Mouse (Mus musculus) retina, embryonic 14.5 days (tissue): ENCODE data around the gene D630036H23Rik.
"Not testable (repeated sequence)": the region's sequence is repeated elsewhere in the genome, so short reads cannot be mapped to it uniquely, and the experiment has no call there.

Source experiments
- DNase-seq: peaks from one replicate; pipeline ENCODE4 v3.0.0-alpha.2; 2015; ENCODE audit warnings: low spot score

The D630036H23Rik gene

GRCm38 (mm10) chr12:36381441-36382340 lies at the start of gene D630036H23Rik, which contains the start of gene Ispd:
D630036H23Rik (minus strand) TSS chr12:36382181.
Ispd (plus strand) TSS chr12:36381450.
- peak; percentile 88 for DNase-seq

GRCm38 (mm10) chr12:36426163-36427045 lies 44.4 kb upstream of the D630036H23Rik start:
- DNase-seq: no peak

GRCm38 (mm10) chr12:36425258-36425657 lies 43.3 kb upstream of the D630036H23Rik start:
- no peak for DNase-seq

DNA sequence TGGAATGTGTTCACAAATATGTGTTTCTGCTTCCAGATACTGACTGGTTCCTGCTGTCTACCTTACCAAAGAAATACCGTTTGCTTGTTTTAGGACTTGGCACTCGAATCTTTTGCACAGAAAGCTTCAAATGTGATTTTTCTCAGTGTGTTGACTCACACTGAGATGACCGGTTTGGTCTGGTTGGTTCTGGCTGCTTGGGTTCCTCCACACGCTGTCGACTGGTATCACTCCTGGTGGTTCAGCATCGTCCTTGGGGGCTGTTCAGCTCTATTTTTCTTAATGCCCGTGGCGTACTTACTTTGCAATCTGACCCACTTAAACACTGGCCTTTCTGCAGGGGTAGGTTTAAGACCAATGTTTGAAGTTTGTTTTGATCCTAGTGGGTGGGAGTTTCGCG lies 41.7 kb upstream of the D630036H23Rik start:
- DNase-seq: no peak

DNA sequence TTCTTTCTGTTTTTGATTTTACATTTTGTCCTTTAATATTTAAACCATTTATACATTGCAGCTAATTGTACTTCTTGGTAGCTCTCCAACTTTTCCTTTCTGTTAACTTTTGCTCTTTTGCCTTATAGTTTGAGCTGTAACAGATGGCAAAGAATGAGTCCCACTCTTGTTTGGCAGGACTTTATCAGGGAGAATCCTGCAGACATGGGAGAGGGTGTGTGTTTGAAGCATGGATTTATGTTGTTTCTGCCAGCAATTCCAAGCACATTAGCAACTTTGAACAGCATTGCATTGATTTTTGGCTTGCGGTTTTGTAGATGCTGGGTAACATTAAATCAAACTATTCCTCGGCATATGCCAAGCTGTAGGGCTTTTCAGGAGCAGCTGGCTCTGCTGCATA lies 13.1 kb upstream of the D630036H23Rik start:
- no peak for DNase-seq

DNA sequence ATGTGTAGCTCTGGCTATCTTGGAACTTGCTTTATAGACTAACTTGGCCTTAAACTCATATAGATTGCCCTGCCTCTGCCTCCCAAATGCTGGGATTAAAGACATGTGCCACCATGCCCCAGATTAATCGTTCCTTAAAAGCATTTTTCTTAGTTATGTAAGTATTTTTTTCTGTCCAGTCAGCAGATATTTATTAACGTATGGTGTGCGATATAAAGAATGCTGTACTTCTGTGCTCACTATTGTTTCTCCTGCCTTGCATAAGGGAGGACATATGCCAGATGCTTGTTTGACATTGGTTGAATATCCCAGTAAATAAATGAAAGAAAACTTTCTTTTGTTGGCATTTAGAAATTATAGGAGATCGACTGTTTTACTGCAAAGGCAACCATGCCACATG lies 5.0 kb upstream of the D630036H23Rik start:
- DNase-seq: no peak

- DNase-seq: no peak
Measured at GRCm38 (mm10) chr12:36385386-36385785, 3.4 kb upstream of the D630036H23Rik start.

DNA sequence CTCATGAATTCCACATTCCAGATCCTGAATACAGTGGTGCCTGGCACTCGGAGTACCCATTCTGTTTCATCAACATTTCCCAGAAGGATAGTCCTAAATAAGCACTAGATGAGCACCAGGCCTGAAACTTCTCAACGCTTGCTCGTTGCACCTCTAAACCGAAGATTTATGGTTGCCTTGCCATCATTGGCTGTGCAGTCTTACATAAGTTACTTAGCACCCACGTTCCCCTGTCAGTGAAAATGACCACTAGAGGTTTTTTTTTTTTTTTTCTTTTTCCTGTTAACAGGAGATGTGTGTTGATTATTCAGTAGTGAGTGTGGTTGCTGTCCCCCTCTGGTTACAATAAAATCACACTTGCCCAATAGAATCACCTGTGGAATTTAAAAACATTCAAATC lies 1.2 kb downstream of the D630036H23Rik start:
- DNase-seq: peak; percentile 27

DNA sequence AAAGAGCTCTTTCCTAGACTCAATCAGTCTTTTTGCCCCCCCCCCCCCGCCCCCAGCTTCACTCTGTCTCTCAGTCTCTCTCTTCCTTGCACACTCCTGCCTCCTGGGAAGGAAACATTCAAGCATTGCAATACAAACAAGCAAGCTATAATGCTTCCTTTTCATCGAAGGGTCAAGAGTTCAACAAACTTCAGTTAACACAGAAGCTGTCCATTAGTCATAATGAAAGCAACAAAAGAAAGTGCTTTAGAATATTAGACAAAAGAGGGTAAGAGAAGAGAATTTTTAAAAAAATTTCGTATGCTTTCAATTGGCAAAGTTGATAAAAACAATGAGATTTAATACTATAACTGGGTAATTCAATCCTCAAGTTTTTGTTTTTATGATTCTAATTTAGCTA lies 1.7 kb downstream of the D630036H23Rik start:
- DNase-seq: peak; percentile 25

DNA sequence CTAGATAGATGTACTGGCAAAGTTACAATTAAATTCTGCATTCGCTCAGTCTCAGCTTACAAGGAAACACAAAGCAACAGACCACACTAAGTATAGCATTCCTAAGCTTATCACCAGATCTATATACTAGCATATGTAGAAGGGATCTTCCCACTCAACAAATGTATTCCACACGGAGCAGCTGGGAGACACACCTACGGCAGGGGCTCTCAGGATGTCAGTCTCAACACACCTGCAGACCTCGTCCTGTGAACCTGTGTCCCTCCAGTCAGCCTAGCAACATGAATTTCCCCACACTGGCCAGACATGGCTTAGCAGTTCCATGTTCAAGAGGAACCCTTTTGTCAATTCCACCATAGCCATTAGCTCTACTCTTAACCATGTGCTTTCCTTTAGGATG lies 5.6 kb downstream of the D630036H23Rik start:
- DNase-seq: not testable (repeated sequence)

DNA sequence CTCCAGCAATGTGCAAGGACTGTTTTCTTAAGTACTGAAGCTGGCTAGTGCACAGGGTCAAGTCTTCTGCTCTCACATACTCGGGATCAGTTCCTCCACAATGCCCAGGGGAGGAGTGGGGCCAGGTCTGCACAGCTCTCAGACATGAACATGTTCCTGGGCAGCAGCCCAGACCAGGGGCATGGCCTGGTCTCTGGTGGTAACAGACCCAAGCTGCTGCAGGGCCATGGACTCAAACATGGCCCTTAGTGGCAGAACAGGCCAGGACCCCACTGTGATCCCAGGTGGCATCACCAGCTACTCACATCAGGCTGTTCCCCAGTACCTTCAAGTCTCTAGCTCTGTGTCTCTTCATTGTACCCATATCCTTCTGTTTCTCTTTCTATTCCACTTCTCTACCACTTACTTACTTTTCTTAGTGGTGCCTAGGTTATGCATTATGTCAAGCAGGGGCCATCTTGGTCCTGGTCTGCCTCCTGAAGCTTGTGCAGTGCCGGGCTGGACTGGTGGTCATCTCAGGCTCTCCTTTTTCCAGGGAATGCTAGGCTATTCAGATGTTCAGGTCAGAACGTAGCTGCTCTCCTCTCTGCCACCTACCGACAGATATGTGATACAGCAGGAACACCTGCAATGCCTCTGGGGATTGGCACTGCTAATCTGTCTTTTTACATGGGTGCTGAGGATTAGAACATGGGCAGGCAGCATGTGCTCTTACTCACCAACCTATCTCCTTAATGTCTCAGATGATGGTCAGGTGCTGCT lies 8.6 kb downstream of the D630036H23Rik start:
- DNase-seq: peak; percentile 9

GRCm38 (mm10) chr12:36364013-36364412 lies 18.0 kb downstream of the D630036H23Rik start:
- no peak for DNase-seq

- DNase-seq: no peak
Measured at GRCm38 (mm10) chr12:36360693-36361092, 21.3 kb downstream of the D630036H23Rik start.

DNA sequence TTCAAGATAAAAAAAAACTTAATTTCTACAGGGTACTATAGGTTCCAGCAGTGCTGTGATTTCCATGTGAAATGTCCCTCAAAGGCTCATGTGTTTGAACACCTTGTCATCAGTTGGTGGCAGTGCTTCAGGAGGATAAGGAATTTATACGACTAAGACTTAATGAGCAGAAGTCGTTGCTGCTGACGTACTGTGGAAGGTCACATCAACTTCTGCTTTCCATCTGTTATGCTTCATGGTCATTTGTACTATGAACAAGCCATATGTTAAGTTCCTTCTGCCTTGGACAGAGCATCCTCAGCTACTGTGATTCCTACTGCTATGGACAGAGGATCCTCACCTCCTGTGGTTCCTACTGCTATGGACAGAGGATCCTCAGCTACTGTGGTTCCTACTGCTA lies 21.9 kb downstream of the D630036H23Rik start:
- DNase-seq: no peak

DNA sequence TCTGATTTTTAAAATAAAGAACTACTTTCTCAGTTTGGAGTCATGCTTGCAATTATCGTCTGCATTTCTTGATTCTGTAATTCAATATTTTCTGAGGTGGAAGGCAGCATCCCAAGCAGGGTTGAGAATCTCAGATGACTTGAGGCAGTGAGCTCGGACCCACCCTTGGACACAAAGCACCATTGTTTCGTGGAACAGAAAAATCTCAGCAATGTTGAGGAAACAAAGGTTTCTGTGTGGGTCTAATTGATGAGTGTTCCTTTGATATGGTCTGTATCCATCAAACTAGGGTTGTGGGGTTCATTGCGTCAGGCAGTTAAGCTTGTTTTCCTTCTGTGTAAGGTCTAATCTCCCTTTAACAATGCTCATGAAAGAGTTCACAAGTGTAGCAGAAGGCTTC lies 37.9 kb downstream of the D630036H23Rik start:
- peak; percentile 3 for DNase-seq

DNA sequence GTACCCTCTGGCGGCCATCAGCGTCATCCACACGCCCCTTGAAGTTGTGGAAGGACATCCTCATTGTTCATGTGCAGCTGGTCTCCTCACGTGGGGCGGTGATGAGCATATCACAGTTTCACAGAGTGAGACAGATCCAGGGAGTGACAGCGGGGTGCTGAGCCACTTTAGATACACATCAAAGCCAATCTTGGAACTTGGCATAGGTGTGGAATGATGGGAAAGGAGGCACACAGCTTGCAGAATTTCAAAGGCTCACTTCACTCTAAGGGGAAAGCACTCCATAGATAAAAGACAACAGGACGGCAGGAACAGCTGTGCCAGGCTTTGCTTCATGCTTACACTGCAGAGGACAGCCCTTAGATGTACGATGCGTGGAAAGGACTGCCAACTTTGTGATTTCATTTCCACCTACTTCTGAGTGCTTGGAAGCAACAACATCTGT lies 48.1 kb downstream of the D630036H23Rik start:
- no peak for DNase-seq

DNA sequence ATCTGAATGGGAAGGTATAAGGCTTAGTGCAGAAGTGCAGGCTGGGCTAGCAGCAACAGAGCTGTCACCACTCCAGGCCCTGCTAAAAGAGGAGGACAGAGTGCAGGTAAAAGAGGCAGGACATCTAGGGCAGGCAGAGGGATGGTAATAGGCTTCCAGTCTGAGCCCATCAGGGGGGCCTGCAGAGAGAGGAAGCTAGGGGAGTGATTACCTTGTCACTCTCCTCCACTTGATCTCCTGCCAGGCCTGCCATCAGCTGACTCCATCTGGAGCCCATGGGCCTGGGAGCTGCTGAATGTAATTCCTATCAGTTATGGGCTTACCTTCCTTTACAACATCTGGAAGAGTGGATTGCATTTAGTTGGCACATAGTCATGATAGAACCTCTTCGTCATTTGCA lies 49.3 kb downstream of the D630036H23Rik start:
- DNase-seq: no peak
